Mouse (Mus musculus): ENCODE data around the gene Mpped2. TPM values are rescaled to one million over a fixed set of nuclear protein-coding genes. Genes with fewer than 3 reads are reported as not detected.

Gene Mpped2
- total RNA-seq, 2 experiments from 2014 or later: 2.5 to 4.6 TPM

GRCm38 (mm10) chr2:106783311-106783710 lies 90.2 kb downstream of the Mpped2 start:
- intact Hi-C loops (cut with DNase I): no loop called here
- DNase-seq: no peak

GRCm38 (mm10) chr2:106788055-106788454 lies 95.0 kb downstream of the Mpped2 start:
- intact Hi-C loops (cut with DNase I): no loop called here
- DNase-seq: no peak

- no peak for DNase-seq
These were observed 95.5 kb downstream of the Mpped2 start for GRCm38 (mm10) chr2:106788573-106788972.

GRCm38 (mm10) chr2:106789694-106790328 lies 96.7 kb downstream of the Mpped2 start:
- intact Hi-C loops (cut with DNase I): no loop called here
- no peak for DNase-seq

More at GRCm38 (mm10) chr2:106788573-106788972, 95.5 kb downstream of the Mpped2 start:
- intact Hi-C loops (cut with DNase I): no loop called here

- no peak for DNase-seq
- intact Hi-C loops (cut with DNase I): no loop called here
These were observed 97.2 kb downstream of the Mpped2 start for GRCm38 (mm10) chr2:106790329-106790701.

GRCm38 (mm10) chr2:106796246-106796645 lies 103.2 kb downstream of the Mpped2 start:
- intact Hi-C loops (cut with DNase I): no loop called here
- no peak for DNase-seq

GRCm38 (mm10) chr2:106797855-106798254 lies 104.8 kb downstream of the Mpped2 start:
- intact Hi-C loops (cut with DNase I): no loop called here
- DNase-seq: no peak

- DNase-seq: no peak
- intact Hi-C loops (cut with DNase I): no loop called here
These were observed 105.8 kb downstream of the Mpped2 start for GRCm38 (mm10) chr2:106798824-106799223.

GRCm38 (mm10) chr2:106815898-106816297 lies 122.8 kb downstream of the Mpped2 start:
- no peak for DNase-seq
- intact Hi-C loops (cut with DNase I): no loop called here

GRCm38 (mm10) chr2:106821292-106821691 lies 128.2 kb downstream of the Mpped2 start:
- intact Hi-C loops (cut with DNase I): no loop called here
- DNase-seq: no peak

GRCm38 (mm10) chr2:106821883-106822282 lies 128.8 kb downstream of the Mpped2 start:
- intact Hi-C loops (cut with DNase I): no loop called here
- no peak for DNase-seq

GRCm38 (mm10) chr2:106822540-106822939 lies 129.5 kb downstream of the Mpped2 start:
- intact Hi-C loops (cut with DNase I): no loop called here
- DNase-seq: no peak

GRCm38 (mm10) chr2:106825461-106825860 lies 132.4 kb downstream of the Mpped2 start:
- DNase-seq: no peak
- intact Hi-C loops (cut with DNase I): no loop called here

GRCm38 (mm10) chr2:106826023-106826422 lies 133.0 kb downstream of the Mpped2 start:
- DNase-seq: no peak
- intact Hi-C loops (cut with DNase I): no loop called here

GRCm38 (mm10) chr2:106826806-106827205 lies 133.7 kb downstream of the Mpped2 start:
- DNase-seq: no peak
- intact Hi-C loops (cut with DNase I): no loop called here

GRCm38 (mm10) chr2:106828573-106829310 lies 135.7 kb downstream of the Mpped2 start:
- intact Hi-C loops (cut with DNase I): no loop called here
- no peak for DNase-seq

GRCm38 (mm10) chr2:106829420-106829819 lies 136.4 kb downstream of the Mpped2 start:
- no peak for DNase-seq
- intact Hi-C loops (cut with DNase I): no loop called here

GRCm38 (mm10) chr2:106832577-106832976 lies 139.5 kb downstream of the Mpped2 start:
- intact Hi-C loops (cut with DNase I): no loop called here
- no peak for DNase-seq

- no peak for DNase-seq
- intact Hi-C loops (cut with DNase I): no loop called here
These were observed 140.1 kb downstream of the Mpped2 start for GRCm38 (mm10) chr2:106833212-106833611.

- intact Hi-C loops (cut with DNase I): no loop called here
- DNase-seq: no peak
These were observed 142.3 kb downstream of the Mpped2 start for GRCm38 (mm10) chr2:106835321-106835720.

GRCm38 (mm10) chr2:106837241-106837640 lies 144.2 kb downstream of the Mpped2 start:
- no peak for DNase-seq
- intact Hi-C loops (cut with DNase I): no loop called here

- DNase-seq: no peak
- intact Hi-C loops (cut with DNase I): no loop called here
These were observed 151.1 kb downstream of the Mpped2 start for GRCm38 (mm10) chr2:106844147-106844546.
